Mouse (Mus musculus) forebrain, postnatal 0 days (tissue): Measurements from ENCODE around the gene Rab43. TPM values are rescaled to one million over a fixed set of nuclear protein-coding genes. Genes with fewer than 3 reads are reported as not detected.

ENCODE experiments used
- ATAC-seq: fragments of 200-750 bp; cut with Nextera tagmentation; 2 replicates; pipeline ENCODE4 v1.8.0; 2017; ENCODE audit warnings: mild to moderate bottlenecking, moderate library complexity
- DNase-seq: peaks from one replicate; pipeline ENCODE4 v3.0.0-alpha.2; 2015
- H3K27ac ChIP-seq: fragments of 300-500 bp; sonication (generic); 2 replicates; pipeline ENCODE4 v1.5.1; 2014; ENCODE audit warnings: low read depth, mild to moderate bottlenecking, antibody characterized with exemption, low read length, moderate library complexity, mixed read lengths
- H3K27me3 ChIP-seq: fragments of 300-500 bp; sonication (generic); 2 replicates; pipeline ENCODE4 v1.6.1; 2014; ENCODE audit warnings: mild to moderate bottlenecking, low read length, mixed read lengths; ENCODE audit not compliant: insufficient read depth
- H3K36me3 ChIP-seq: fragments of 300-500 bp; sonication (generic); 2 replicates; pipeline ENCODE4 v1.6.1; 2014; ENCODE audit warnings: mild to moderate bottlenecking, moderate library complexity; ENCODE audit not compliant: insufficient read depth
- H3K4me1 ChIP-seq: fragments of 300-500 bp; sonication (generic); 2 replicates; pipeline ENCODE4 v1.6.1; 2014; ENCODE audit warnings: antibody characterized with exemption; ENCODE audit not compliant: insufficient read depth
- H3K4me2 ChIP-seq: fragments of 300-500 bp; sonication (generic); 2 replicates; pipeline ENCODE4 v1.6.1; 2014; ENCODE audit warnings: low read depth, mild to moderate bottlenecking, moderate library complexity
- H3K4me3 ChIP-seq: fragments of 300-500 bp; sonication (generic); 2 replicates; pipeline ENCODE4 v1.5.1; 2014; ENCODE audit warnings: low read depth, low read length, mixed read lengths
- H3K9ac ChIP-seq: fragments of 300-500 bp; sonication (generic); 2 replicates; pipeline ENCODE4 v1.6.1; 2014; ENCODE audit warnings: mild to moderate bottlenecking
- H3K9me3 ChIP-seq: fragments of 300-500 bp; sonication (generic); 2 replicates; pipeline ENCODE4 v1.6.1; 2016; ENCODE audit warnings: low read length
- CTCF ChIP-seq: sonication (generic); IDR thresholded peaks from 2 replicates; pipeline ENCODE4 v1.5.1; 2016; ENCODE audit warnings: antibody characterized with exemption, control low read depth, low read depth
- WGBS: fragments of 180-500 bp; shearing (Covaris S2); extraction: QIAGEN DNeasy Blood & Tissue Kit; methylation state at CpG from one replicate; pipeline ENCODE4 v1.1.7; 2014; 5-methylcytosine and 5-hydroxymethylcytosine counted together
- polyA plus RNA-seq: library from polyadenylated mRNA; unstranded; fragments of >200 nt; fragmentation: Nextera tagmentation; extraction: Ambion mirVana; gene quantifications from 2 replicates; pipeline ENCODE4 v1.2.1, GENCODE M21; 2015
- total RNA-seq: library from RNA; depleted of rRNA; stranded (reverse); fragments of >200 nt; gene quantifications from 2 replicates; pipeline ENCODE4 v1.2.3, GENCODE M21; 2014

Rab43 gene
- total and polyA plus RNA-seq, 2 experiments from 2014 or later, result 9.3 to 24.3 TPM

DNA sequence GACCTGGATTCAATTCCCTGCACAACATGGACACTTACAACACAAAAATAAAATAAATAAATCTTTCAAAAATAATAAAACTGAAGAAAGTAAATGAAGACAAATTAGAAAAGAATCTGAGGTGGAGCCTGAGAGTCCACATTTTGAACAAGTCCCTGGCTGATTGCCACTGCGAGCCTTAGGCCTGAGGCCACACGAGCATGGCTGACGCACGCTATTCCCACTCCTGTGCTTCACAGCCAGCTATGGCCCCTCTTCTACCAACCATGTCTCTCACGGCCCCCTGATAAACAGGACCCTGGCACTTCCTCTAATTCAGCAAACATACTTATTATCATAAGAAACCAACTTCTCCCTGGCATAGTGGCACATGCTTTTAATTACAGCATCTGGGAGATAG lies 25.3 kb downstream of the Rab43 start:
- Histone ChIP-seq H3K36me3 (peaks cover 6% of the 10 kb centered on the region; the same call in 1 of the 2 replicates), H3K27ac (no peak overlapping the region), H3K4me1 (no peaks in the 10 kb centered on the region), H3K27me3 (no peaks in the 10 kb centered on the region), H3K4me3 (no peak overlapping the region), H3K4me2 (no peak overlapping the region), H3K9me3 (no peaks in the 10 kb centered on the region), H3K9ac (no peak overlapping the region)
- TF ChIP-seq CTCF, result no peak
- DNase-seq (no peak), ATAC-seq (no peak)
- 79% methylated on average over 5 of the region's 5 CpGs for WGBS

DNA sequence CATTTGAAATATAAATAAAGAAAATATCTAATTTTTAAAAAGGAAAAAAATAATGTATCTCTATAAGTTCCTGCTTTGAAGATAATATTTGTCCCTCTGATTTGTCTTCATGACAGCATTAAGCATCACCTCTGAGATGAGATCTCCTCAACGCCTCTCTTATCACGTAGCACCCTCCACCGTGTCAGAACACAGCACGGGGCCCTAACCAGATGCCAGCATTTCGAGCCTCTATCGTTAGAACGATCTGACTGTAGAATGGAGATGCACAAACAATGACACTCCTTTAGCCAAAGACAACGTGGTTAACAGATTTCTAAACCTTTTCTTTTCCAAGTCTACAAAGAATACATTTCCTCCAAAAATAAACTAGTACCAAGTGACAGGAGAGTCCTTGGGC lies 27.9 kb downstream of the Rab43 start:
- 73% methylated on average over 8 of the region's 8 CpGs for WGBS
- Histone ChIP-seq H3K4me1 (no peaks in the 10 kb centered on the region), H3K9me3 (no peaks in the 10 kb centered on the region), H3K27me3 (no peaks in the 10 kb centered on the region), H3K4me2 (no peak overlapping the region), H3K4me3 (no peak overlapping the region), H3K36me3 (no peaks in the 10 kb centered on the region), H3K27ac (no peak overlapping the region), H3K9ac (no peak overlapping the region)
- TF ChIP-seq CTCF, result no peak
- ATAC-seq, result no peak
- no peak for DNase-seq

DNA sequence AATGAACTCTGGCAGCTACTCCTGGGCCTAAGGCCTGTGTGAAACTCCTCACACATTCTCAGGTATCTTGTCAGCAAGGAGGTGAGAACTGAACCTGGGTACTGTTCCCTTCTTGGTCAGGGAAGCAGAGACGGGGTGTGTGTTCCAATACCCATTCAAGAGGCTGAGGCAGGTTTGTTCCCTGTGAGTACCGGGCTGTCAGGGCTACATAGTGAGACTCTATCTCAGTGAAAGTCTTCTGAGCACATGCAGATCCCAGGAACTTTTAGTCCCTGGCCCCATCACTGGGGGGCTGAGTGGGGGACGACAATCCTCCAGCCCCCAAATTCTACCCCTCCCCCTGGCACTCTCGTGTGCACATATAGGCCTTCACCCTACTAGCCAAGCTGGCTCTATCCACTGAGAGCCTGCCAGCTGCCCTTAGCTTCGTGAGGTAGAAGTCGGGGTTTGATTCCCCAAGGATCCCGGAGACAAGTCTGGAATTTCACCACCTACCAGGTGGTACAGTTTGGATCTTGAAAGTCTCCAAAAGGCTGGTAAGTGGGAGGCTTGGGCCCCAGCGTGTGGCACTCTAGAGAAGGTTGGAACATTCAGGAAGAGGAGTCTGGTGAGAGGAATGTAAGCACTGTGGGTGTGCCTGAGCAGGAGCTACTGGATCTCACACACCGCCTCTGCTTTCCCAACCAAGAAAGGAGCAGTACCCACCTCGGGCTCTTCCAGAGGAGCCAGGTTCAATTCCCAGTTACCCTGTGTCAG lies 31.2 kb downstream of the Rab43 start:
- Histone ChIP-seq H3K4me1 (no peaks in the 10 kb centered on the region), H3K27me3 (no peaks in the 10 kb centered on the region), H3K36me3 (no peaks in the 10 kb centered on the region), H3K9ac (no peak overlapping the region), H3K27ac (no peak overlapping the region), H3K4me3 (no peak overlapping the region), H3K9me3 (no peaks in the 10 kb centered on the region), H3K4me2 (no peak overlapping the region)
- WGBS, result 82% methylated on average over 10 of the region's 10 CpGs
- no peak for TF ChIP-seq CTCF
- ATAC-seq (no peak), DNase-seq (no peak)

DNA sequence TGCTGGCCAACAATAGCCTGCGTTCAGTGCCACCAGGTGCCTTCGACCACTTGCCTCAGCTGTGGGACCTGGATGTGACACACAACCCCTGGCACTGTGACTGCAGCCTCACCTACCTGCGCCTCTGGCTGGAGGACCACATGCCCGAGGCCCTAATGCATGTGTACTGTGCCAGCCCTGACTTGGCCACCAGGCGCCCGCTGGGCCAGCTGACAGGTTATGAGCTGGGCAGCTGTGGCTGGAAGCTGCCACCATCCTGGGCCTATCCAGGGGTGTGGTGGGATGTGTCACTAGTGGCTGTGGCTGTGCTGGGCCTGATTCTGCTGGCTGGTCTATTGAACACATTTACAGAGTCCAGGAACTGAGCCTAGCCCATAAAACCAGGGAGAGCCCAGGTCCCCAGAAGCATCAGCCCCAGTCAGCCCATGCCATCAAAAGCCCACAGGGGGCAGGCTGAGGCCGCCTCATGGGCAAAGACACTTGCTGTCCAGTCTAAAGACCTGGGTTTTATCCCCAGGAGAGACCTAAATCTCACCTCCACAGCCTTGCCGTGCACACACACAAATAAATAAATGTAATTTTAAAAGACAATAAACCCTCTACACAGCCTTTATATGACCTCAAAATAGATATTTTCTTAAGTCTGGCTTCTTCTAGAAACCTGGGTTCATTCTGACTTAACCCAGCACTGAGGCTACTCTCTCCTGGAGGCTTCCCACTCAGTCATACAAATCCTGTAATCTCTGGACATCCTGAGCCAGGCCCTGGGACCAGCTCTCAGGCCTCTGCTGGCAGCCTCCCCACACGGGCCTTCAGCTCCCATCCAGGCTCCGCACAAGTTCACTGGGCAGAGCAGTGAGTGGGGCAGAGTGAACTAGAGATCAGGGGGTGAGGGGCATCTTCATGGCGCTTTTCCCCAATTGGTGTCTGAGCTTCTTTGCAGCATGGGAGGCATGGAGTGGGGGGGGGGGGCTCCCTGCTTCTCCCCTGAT lies 32.5 kb downstream of the Rab43 start:
- Histone ChIP-seq H3K4me1 (no peaks in the 10 kb centered on the region), H3K36me3 (no peaks in the 10 kb centered on the region), H3K27me3 (no peaks in the 10 kb centered on the region), H3K4me2 (no peak overlapping the region), H3K9ac (no peak overlapping the region), H3K9me3 (no peaks in the 10 kb centered on the region), H3K4me3 (no peak overlapping the region), H3K27ac (no peak overlapping the region)
- no peak for DNase-seq
- ATAC-seq, result no peak
- no peak for TF ChIP-seq CTCF
- WGBS, result 86% methylated on average over 11 of the region's 11 CpGs

- no peaks in the 10 kb centered on the region for H3K9me3 ChIP-seq
- H3K4me3 ChIP-seq, result no peak overlapping the region
- H3K4me2 ChIP-seq, result no peak overlapping the region
- ATAC-seq, result no peak
- no peaks in the 10 kb centered on the region for H3K36me3 ChIP-seq
- no peak for DNase-seq
- no peaks in the 10 kb centered on the region for H3K4me1 ChIP-seq
- no peak for TF ChIP-seq CTCF
- no peak overlapping the region for H3K27ac ChIP-seq
- 71% methylated on average over 11 of the region's 11 CpGs for WGBS
- H3K27me3 ChIP-seq, result no peaks in the 10 kb centered on the region
- no peak overlapping the region for H3K9ac ChIP-seq
These were observed 33.4 kb downstream of the Rab43 start for GRCm38 (mm10) chr6:87778294-87779173.

DNA sequence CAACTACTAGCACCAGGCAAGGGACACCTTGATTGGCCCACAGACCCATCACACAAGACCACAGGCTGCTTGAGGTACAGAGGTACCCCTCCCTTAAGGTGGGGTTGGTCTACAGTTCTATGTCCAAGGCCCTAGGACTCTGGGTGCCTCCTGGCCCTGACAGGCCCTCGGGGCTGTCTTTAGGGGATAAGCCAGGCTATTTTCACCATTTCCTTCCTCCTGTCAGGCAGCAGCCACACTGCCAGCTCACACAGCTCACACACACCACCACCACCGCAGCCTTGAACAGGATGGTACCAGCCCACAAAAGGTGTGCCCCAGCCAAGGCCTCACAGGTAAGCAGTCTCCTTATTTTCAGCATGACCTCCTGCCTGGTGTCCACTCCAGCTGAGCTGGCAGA lies 34.1 kb downstream of the Rab43 start, which contains the start of gene Gp9:
Gene Gp9 (plus strand): TSS at position 231 of the 400 bp plus-strand sequence.
- Histone ChIP-seq H3K27ac (no peak within 1 kb of the TSS), H3K27me3 (no peaks in the 10 kb centered on the region), H3K4me2 (no peak within 1 kb of the TSS), H3K4me3 (no peak within 1 kb of the TSS), H3K36me3 (no peaks in the 10 kb centered on the region), H3K9me3 (no peaks in the 10 kb centered on the region), H3K4me1 (no peaks in the 10 kb centered on the region), H3K9ac (no peak within 1 kb of the TSS)
- WGBS, result 74% methylated on average over 2 of the region's 2 CpGs
- no peak for ATAC-seq
- no peak for TF ChIP-seq CTCF
- no peak for DNase-seq
